In genomic region chr10:70367866-70368265, GRCm38 (mm10) we compare ENCODE assay signal across 28 mouse cellular contexts.
"Had no signal": no experiment of that assay in that cellular context is flagged by ENCODE, and none has a peak within 500 bp of the region (broad histone marks: within the 10 kb centered on the region; RNA-seq: fewer than 3 reads in every experiment).

No protein-coding gene starts in this region.

- H3K9ac ChIP-seq: heart, embryonic 13.5 days; heart, embryonic 15.5 days; hindbrain, embryonic 13.5 days; hindbrain, embryonic 15.5 days; kidney, embryonic 15.5 days; limb, embryonic 12.5 days; liver, embryonic 13.5 days; liver, embryonic 15.5 days had no signal

- ATAC-seq: intestine, embryonic 16.5 days had no signal

- H3K36me3 ChIP-seq: heart, embryonic 13.5 days; heart, embryonic 15.5 days; hindbrain, embryonic 13.5 days; hindbrain, embryonic 15.5 days; kidney, embryonic 15.5 days; limb, embryonic 10.5 days; limb, embryonic 12.5 days; liver, embryonic 13.5 days; liver, embryonic 15.5 days had no signal

- DNase-seq: gastrocnemius, adult 2 months; gastrocnemius, postnatal 10 days; gastrocnemius, postnatal 25 days; heart, adult 2 months; heart, postnatal 14 days; heart, postnatal 36 days; kidney, adult 11 months; kidney, adult 2 months; kidney, adult 9 months; kidney, postnatal 14 days; kidney, postnatal 36 days; liver; liver, embryonic 13.5 days had no signal

- H3K4me2 ChIP-seq: heart, embryonic 11.5 days; heart, embryonic 13.5 days; heart, embryonic 15.5 days; hindbrain, embryonic 13.5 days; hindbrain, embryonic 15.5 days; kidney, embryonic 15.5 days; limb, embryonic 12.5 days; liver, embryonic 11.5 days; liver, embryonic 13.5 days; liver, embryonic 15.5 days had no signal

- H3K4me1 ChIP-seq: heart, embryonic 13.5 days; heart, embryonic 15.5 days; liver, embryonic 13.5 days; liver, embryonic 15.5 days had no signal

- H3K27me3 ChIP-seq: heart, embryonic 13.5 days; heart, embryonic 15.5 days; hindbrain, embryonic 13.5 days; hindbrain, embryonic 15.5 days; kidney, embryonic 15.5 days; limb, embryonic 12.5 days; liver, embryonic 13.5 days; liver, embryonic 15.5 days had no signal

- H3K27ac ChIP-seq: gastrocnemius, adult 2 months; heart, adult 2 months; heart, embryonic 13.5 days; heart, embryonic 15.5 days; hindbrain, embryonic 13.5 days; hindbrain, embryonic 15.5 days; hindbrain, postnatal 0 days; kidney, embryonic 15.5 days; kidney, postnatal 0 days; layer of hippocampus, adult 2 months; left cerebral cortex, adult 2 months; limb, embryonic 10.5 days; limb, embryonic 12.5 days; liver, embryonic 13.5 days; liver, embryonic 15.5 days had no signal

- H3K4me3 ChIP-seq: gastrocnemius, adult 2 months; heart, adult 2 months; heart, embryonic 13.5 days; heart, embryonic 15.5 days; hindbrain, embryonic 13.5 days; hindbrain, embryonic 15.5 days; kidney, embryonic 15.5 days; layer of hippocampus, adult 2 months; left cerebral cortex, adult 2 months; limb, embryonic 10.5 days; limb, embryonic 12.5 days; liver, embryonic 13.5 days; liver, embryonic 15.5 days had no signal

- H3K9me3 ChIP-seq: heart, embryonic 13.5 days; heart, embryonic 15.5 days; hindbrain, embryonic 13.5 days; hindbrain, embryonic 15.5 days; kidney, embryonic 15.5 days; limb, embryonic 10.5 days; limb, embryonic 12.5 days; liver, embryonic 13.5 days; liver, embryonic 15.5 days had no signal
